Mouse (Mus musculus): ENCODE results near the gene Tmem119. TPM values are rescaled to one million over a fixed set of nuclear protein-coding genes. Genes with fewer than 3 reads are reported as not detected.
"Not testable (repeated sequence)": the region's sequence is repeated elsewhere in the genome, so short reads cannot be mapped to it uniquely, and the experiment has no call there.

Tmem119 gene
- total RNA-seq, 2 experiments from 2014 or later = 22.1 to 25.2 TPM

DNA sequence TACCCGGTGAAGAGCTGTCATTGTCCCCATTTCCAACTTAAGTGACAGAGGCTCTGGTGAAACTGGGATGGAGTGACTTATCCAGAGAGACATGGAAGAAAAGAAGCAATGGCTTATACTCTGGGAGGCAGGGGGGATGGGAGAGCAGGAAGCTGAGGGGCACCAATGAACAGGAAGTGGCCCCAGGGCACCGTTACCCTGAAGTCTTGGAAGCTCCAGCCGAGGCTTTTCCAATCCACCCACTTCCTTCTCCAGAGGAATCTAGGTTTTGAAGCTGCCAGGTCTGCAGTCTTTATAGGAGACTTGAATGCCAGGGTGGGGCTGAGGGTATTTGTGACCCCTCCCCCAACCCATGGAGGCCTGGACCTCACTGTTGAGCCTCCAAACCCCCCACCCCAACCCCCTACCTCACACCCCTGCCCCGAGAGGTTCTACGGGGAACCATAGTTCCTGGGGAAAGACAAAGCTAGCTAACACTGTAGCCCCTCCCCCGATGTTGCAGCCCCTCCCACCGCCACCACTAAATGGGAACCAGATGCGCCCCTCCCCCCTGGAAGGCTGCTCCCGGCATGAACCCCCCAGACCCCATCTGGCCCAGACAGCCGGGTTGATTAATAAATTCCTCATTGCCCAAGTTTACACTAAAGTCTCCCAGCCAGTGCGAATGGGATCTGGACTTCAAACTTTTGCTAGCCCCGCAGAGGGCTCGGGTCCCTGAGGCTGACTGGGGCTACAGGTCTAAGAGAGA, 3.7 kb downstream of the Tmem119 start:
- intact Hi-C loops (cut with DNase I) = no loop called here
- no peak for DNase-seq (ENCODE audit: low spot score in 2 of 2)

DNA sequence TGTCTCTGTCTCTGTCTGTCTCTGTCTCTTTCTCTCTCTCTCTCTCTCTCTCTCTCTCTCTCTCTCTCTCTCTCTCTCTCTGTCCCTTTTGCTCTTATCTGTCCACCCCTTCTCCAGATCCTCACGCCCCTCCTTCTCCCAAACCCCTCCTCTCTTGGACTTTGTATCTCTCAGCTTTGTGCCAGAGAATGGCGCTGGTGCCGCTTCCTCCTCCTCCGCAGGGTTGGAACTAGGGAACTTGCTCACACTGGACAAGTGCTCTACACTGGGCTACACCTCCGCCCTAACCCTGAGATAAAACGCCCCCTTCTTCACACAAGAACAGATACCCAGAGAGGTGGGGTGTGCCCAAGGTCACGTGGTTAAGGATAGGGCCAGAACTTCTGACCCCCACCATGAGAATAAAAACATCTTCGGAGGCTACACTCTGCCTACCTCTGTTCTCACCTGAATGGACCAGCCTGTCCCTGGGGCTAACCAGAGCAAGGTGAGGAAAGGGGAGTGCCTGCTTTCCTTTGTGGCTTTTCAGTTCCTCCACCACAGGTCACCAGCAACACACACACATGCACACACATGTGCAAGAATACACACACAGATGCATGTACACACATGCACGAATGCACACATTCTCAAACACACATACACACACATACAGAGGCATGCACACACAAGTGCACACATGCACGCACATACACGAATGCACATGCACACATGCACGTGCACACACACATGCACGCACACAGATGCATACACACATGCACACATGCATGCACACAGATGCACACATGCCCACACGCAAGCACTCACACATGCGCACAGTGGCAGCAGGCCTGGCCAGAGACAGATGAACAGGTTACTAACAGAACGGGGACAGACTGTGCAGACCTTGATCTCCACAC, 8.9 kb downstream of the Tmem119 start:
- DNase-seq (ENCODE audit: low spot score in 2 of 2) = no peak
- intact Hi-C loops (cut with DNase I) = no loop called here

DNA sequence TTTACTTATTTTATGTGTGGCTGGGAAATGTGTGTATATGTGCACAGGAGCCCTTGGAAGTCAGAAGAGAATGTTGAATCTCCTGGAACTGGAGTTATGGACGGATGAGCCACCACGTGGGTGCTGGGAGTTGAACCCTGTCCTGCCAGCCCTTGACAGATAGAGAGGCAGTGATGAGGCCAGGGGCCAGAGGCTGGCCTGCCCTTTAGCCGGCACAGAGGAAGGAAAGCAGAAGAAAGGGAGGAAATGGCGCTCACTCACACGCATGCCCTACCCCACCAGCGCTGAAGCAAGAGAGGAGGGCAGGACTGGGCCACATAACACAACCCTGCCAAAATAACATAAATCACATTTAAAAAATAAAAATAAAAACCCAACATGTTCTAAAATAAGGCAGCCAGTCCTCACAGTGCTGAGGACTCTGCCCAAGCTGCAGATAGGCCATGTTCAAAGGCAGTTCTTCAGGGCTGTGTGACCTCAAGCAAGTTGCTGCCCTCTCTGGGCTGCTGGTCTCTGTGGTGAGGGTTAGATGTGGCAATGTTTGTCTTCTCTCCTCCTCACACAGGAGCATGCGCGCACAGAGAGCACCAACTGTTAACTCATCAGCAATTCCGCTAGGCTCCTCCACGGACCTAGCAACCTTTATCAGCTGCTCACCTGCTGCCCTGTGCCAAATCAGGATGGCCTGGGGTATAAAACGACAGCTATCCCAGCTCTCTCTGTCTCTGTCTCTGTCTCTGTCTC, 9.7 kb downstream of the Tmem119 start:
- intact Hi-C loops (cut with DNase I) = no loop called here
- no peak for DNase-seq (ENCODE audit: low spot score in 2 of 2)

DNA sequence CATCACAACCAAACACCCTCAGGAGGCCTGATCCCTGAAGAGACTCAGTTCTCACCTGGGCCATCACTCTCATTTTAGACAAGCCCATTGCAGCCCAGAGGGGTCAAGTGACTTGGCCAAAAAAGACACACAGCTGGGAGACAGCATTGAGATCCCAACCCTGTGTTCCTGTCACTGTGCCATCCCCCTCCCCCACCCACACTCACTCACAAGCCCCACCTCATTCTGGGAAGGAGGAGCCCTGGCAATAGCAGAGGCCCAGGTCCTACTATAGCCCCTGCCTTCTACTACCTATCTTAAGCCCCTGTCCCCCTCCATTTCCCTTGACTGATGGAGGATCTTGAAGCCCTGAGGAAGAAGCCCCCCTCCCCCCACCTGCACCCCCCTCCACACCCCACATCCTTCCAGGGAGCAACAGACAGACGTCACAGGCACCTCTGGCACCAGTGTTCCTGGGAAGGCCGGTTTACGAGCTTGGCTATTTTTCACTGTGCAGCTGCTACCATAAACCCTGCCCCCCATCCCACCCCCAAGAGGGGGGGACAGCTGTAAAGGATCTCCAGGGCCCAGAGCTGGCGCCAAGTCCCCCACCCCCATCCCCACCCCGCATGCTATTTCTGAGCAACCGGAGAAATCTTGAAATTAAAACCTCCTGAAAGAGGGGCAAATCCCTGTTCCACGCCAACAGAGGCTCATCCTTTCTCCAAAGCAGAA, 11.1 kb downstream of the Tmem119 start:
- DNase-seq (ENCODE audit: low spot score in 2 of 2) = no peak

DNA sequence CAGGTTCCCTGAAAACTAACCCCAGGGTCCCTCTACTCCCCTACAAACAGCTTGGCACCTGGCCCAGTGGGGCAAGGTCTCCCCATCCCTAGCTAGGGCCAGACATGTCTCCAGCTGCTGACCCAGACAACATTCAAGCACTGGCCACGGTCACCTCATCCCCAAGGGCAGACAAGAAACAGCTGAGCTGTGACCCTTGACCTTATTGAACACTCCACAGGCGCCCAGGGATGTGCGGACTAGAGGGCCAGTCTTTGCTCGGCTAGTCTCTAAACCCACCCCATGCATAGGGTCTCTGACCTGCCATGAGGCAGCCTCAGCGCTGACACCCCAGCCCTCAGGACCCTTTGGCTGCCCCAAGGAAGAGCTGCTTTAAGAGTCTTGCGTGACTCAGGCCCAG, 11.7 kb downstream of the Tmem119 start:
- intact Hi-C loops (cut with DNase I) = no loop called here
- no peak for DNase-seq (ENCODE audit: low spot score in 2 of 2)

More for the DNA sequence above, 11.1 kb downstream of the Tmem119 start:
- intact Hi-C loops (cut with DNase I) = no loop called here

DNA sequence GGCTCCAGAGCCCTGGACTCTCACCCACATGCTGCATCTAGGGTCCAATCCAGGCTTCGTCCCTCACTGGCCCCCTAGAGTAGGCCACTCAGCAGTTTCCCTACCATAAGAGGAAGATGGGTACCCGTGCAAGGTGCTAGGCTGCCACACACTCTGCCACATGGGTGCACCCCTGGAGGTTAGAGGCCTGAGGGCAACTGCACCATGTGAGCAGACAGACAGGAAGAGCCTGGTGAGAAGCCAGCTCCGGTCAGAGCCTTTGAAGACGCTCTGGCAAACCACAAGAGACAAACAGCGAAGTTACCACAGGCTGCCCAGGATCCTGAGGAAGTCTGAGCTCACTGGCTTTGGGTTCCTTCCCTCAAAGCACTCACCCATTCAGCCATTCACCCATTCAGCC, 13.3 kb downstream of the Tmem119 start:
- intact Hi-C loops (cut with DNase I) = no loop called here
- no peak for DNase-seq (ENCODE audit: low spot score in 2 of 2)

DNA sequence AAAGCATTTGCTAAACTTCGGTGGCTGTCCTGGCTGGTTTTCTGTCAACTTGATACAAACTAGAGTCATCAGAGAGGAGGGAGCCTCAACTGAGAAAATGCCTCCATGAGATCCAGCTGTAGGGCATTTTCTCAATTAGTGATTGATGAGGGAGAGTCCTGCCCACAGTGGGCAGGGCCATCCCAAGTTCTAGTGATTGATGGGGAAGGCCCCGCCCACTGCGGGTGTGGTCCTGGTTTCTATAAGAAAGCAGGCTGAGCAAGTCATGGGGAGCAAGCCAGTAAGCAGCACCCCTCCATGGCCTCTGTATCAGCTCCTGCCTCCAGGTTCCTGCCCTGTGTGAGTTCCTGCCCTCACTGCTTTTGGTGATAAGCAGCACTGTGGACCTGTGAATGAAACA, 16.2 kb downstream of the Tmem119 start:
- DNase-seq (ENCODE audit: low spot score in 2 of 2); intact Hi-C loops (cut with DNase I): not testable (repeated sequence)

DNA sequence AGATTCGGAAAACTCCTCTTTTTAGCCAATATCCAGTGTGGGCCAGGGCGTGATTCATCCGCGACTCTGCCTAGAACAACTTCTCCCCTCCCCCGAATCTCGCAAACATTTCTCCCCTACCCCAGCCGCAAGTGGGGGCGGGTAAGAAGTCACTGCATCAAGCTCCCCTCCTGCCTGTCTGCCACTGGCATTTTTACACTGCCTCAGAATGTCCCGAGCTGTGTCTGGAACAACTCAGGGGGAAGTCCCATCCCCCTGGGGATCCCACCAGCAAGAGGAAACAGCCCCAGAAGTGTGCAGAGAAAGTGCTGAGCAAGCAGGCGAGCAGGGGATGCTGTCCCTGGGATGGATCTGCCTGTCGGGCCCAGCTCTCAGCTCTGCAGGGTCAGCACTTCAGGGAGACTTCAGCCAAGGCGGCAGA, 16.7 kb downstream of the Tmem119 start:
- peak in 1 of 2 experiments; percentile 42 for DNase-seq (ENCODE audit: low spot score in 2 of 2)

DNA sequence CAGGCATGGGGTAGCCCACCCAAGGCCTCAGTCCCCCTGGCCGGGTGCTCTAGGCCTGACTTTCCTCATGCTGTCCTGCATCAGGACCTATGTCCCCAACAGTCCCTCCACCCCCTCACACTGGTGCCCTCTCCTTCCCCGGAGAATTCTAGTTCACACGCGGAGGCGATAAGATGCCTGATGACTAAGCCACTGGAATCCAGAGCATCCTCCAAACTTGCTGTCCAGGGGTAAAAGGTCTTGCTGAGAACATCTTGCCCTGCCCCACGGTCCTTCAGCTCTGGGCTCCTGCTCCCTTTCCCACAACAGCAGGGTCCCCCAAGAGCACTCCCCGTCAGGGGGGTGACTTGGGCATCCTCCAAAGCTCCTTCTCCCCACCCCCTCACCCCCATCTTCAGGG, 17.7 kb downstream of the Tmem119 start:
- intact Hi-C loops (cut with DNase I) = no loop called here
- no peak for DNase-seq (ENCODE audit: low spot score in 2 of 2)

More for the DNA sequence above, 16.7 kb downstream of the Tmem119 start:
- intact Hi-C loops (cut with DNase I) = no loop called here

DNA sequence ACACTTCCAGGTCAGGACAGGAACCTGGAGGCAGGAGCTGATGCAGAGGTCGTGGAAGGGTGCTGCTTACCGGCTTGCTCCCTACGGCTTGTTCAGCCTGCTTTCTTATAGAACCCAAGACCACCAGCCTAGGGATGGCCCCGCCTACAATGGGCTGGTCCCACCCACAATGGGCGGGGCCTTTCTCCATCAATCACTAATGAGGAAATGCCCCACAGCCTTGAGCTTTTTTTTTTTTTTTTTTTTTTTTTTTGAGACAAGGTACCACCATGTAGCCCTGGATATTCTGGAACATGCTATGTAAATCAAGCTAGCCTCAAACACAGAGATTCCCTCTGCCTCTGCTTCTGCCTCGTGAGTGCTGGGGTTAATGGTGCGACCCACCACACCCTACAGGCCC, 18.4 kb downstream of the Tmem119 start:
- intact Hi-C loops (cut with DNase I) = no loop called here
- DNase-seq (ENCODE audit: low spot score in 2 of 2) = no peak

DNA sequence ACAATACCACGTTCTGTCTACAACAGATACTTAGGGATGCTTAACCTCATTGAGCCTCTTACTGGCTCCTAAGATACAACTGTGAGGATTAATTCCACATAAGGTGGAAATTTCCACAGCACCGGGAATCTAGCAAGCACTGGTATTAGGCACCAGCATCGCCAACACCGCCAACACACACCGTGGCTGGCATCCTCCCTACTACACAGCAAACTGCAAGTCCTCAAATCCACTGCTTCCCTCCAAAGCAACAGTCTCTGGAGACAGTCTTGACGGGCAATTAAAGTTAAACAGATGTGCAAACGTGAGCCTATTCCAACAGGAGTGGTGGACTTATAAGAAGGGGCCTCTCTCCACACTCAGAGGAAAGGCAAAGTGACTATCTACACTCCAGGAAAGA, 19.1 kb downstream of the Tmem119 start:
- intact Hi-C loops (cut with DNase I) = no loop called here

DNA sequence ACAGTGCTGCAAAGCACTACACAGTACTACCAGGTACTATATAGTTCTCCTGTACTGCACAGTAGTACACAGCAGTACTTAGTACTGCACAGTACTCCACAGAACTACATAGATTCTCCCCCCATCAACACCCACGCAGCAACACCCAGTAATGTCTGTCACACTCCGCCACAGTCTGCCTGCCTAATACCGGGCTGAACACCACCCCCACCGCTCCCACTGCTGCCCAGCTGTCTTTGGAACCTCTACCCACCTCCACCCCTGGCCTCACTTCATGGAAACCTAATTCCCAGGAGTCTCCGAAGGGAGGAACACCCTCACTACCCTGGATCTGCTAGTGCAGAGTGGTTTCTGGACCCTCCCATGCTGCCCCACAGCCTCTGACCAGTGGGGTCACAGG, 19.6 kb downstream of the Tmem119 start:
- intact Hi-C loops (cut with DNase I) = no loop called here
- DNase-seq (ENCODE audit: low spot score in 2 of 2) = no peak

More for the DNA sequence above, 19.1 kb downstream of the Tmem119 start:
- no peak for DNase-seq (ENCODE audit: low spot score in 2 of 2)

DNA sequence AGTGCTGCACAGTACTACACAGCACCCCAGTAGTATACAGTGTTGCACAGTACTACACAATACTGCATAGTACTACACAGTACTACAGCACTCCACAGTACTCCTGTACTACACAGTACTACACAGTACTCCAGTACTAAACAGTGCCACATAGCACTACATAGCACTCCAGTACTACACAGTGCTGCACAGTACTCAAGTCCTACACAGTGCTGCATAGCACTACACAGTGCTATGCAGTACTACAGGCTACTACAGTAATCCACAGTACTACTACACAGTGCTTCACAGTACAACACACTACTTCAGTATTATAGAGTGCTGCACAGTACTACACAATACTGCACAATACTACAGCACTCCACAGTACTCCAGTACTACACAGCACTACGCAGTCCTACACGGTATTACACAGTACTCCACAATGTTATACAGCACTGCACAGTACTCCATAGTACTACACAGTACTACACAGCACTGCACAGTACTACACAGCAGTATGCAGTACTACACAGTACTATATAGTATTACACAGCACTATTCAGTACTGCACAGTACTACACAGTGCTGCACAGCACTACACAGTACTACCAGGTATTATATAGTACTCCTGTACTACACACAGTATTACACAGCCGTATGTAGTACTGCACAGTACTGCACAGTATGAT, 20.1 kb downstream of the Tmem119 start:
- intact Hi-C loops (cut with DNase I) = no loop called here
- DNase-seq (ENCODE audit: low spot score in 2 of 2) = no peak

DNA sequence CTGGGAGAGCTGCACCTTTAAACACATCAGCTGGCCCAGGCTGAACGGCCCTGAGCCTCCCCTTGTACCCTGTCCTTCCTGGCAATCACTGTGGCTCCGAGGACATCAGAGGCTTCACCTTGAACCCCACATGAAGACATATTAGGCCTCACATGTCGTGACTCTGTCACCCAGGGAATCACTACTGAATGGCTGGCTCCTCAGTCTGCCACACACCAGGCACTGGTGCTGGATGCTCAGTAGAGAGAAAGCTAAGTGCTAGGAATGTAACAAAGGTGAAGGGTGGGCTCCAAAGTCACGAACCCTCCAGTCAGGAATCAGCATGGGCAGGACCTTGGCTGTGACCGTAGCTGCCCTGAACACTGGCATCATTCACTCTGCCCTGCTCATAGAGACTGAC, 20.7 kb downstream of the Tmem119 start:
- intact Hi-C loops (cut with DNase I) = no loop called here
- no peak for DNase-seq (ENCODE audit: low spot score in 2 of 2)

DNA sequence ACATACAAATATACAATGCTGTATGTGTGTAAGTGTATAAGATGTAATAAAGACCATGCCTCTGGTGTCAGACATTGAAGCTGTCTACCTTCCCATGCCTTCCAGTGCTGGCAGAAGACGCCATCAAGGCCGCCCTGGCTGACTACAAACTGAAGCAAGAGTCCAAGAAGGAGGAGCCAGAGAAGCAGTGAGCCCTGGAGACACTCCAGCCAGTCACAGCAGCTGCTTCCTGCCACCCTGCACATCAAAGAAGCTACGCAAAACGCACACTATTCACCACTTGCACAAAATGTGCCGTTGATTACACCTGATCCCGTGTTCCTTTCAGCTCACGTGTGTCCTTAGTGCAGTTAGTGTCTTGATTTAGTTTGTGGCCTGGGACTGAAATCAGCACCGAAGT, 22.6 kb downstream of the Tmem119 start:
- intact Hi-C loops (cut with DNase I); DNase-seq (ENCODE audit: low spot score in 2 of 2): not testable (repeated sequence)

DNA sequence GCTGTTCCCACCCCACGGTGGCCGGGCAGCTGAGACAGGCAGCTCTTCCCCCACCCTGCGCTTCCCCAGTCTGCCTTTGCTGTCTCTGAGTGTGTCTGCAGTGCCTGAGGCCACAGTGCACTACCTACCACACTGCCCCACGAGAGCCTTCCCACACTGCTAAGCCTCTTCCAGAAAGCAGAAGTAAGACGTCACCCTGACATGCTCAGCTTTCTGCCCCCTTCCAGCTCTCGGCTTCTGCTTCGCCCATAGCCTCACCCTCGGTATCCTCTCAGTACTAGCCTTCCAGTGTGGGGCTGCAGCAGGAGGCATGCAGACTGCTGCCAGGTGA, 23.5 kb downstream of the Tmem119 start:
- intact Hi-C loops (cut with DNase I) = no loop called here
- DNase-seq (ENCODE audit: low spot score in 2 of 2) = no peak

DNA sequence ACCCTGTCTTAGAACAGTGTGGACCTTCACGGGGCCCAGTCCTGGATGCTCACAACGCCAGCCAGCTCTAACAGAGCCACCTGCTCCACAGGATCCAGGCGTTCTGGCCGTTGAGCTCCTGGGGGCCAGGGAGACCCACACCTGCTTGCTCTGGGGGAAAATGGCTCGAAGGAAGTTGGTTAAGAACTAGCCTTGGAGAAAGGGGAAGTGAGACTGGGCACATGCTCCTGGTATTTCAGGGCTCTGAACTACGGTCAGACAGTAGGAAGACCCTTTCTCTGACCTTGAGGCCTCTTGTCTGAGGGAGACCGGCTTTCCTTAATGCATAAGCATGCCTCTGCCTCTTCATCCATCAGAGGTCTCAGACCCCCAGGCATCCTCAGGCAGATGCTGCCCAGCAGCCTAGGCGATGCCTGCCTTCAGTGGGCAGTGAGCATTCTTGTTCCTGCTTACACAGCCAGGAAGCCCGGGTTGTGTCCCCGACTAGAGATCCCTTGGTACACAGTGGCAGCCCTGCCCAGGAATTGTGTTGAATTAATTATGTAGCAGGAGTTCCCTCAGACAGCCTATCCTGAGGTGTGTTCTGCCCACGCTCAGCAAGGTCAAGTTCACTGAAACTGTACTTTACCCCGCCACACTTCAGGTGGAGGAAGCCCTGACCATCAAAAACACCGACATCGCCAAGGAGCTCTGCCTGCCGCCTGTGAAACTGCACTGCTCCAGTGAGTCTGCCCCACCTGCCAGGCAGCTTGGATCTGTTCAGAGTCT, 24.0 kb downstream of the Tmem119 start:
- no peak for DNase-seq (ENCODE audit: low spot score in 2 of 2)
- intact Hi-C loops (cut with DNase I) = no loop called here

DNA sequence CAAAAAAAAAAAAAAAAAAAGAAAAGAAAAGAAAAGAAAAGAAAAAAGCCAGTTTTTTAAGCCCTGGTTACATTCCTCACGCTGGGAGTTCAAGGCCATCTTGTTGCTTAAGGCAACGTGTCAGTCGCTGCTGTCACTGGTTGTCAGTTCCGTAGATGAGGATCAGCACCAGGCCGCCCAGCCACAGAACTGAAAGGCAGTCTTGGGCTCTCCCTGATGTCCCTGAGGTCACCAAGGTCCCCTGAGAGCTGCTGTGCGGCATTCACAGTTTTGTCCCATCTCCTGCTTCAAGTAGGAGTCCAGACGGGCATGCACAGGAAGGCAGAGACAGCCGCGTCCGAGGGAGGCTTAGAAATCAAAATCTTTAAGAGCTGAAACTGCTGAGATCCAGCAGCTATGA, 24.7 kb downstream of the Tmem119 start:
- DNase-seq (ENCODE audit: low spot score in 2 of 2) = no peak
- intact Hi-C loops (cut with DNase I) = no loop called here
